Mouse (Mus musculus): ENCODE results near the gene Spindoc. TPM values are rescaled to one million over a fixed set of nuclear protein-coding genes. Genes with fewer than 3 reads are reported as not detected.
"Not testable (repeated sequence)": the region's sequence is repeated elsewhere in the genome, so short reads cannot be mapped to it uniquely, and the experiment has no call there.

The Spindoc gene
- total RNA-seq, 2 experiments from 2014 or later: 4.7 to 19.8 TPM

- ATAC-seq (replicated peaks; ENCODE audit: poor library complexity, severe bottlenecking): no peak
These were observed 21.9 kb upstream of the Spindoc start for GRCm38 (mm10) chr19:7404623-7405229.

- ATAC-seq (replicated peaks; ENCODE audit: poor library complexity, severe bottlenecking): no peak
These were observed 17.8 kb upstream of the Spindoc start for GRCm38 (mm10) chr19:7400635-7401034.

GRCm38 (mm10) chr19:7398898-7399297, 16.1 kb upstream of the Spindoc start:
- ATAC-seq (replicated peaks; ENCODE audit: poor library complexity, severe bottlenecking): peak; percentile 71

GRCm38 (mm10) chr19:7396867-7397826, 14.4 kb upstream of the Spindoc start:
- ATAC-seq (replicated peaks; ENCODE audit: poor library complexity, severe bottlenecking): not testable (repeated sequence)

- no peak for ATAC-seq (replicated peaks; ENCODE audit: poor library complexity, severe bottlenecking)
These were observed 5.7 kb upstream of the Spindoc start for GRCm38 (mm10) chr19:7388488-7388887.

GRCm38 (mm10) chr19:7386042-7386441, 3.2 kb upstream of the Spindoc start:
- ATAC-seq (replicated peaks; ENCODE audit: poor library complexity, severe bottlenecking): peak; percentile 60

- peak; percentile 24 for ATAC-seq (replicated peaks; ENCODE audit: poor library complexity, severe bottlenecking)
These were observed 419 bp downstream of the Spindoc start for GRCm38 (mm10) chr19:7382248-7382902.

GRCm38 (mm10) chr19:7381906-7382247, 917 bp downstream of the Spindoc start:
- ATAC-seq (replicated peaks; ENCODE audit: poor library complexity, severe bottlenecking): no peak

GRCm38 (mm10) chr19:7377639-7378038, 5.2 kb downstream of the Spindoc start:
- no peak for ATAC-seq (replicated peaks; ENCODE audit: poor library complexity, severe bottlenecking)

GRCm38 (mm10) chr19:7374491-7374890, 8.3 kb downstream of the Spindoc start:
- no peak for ATAC-seq (replicated peaks; ENCODE audit: poor library complexity, severe bottlenecking)

GRCm38 (mm10) chr19:7369469-7369868, 13.3 kb downstream of the Spindoc start:
- ATAC-seq (replicated peaks; ENCODE audit: poor library complexity, severe bottlenecking): not testable (repeated sequence)

GRCm38 (mm10) chr19:7353636-7354035, 29.2 kb downstream of the Spindoc start:
- ATAC-seq (replicated peaks; ENCODE audit: poor library complexity, severe bottlenecking): no peak

- ATAC-seq (replicated peaks; ENCODE audit: poor library complexity, severe bottlenecking): no peak
These were observed 29.8 kb downstream of the Spindoc start for GRCm38 (mm10) chr19:7352809-7353495.

- no peak for ATAC-seq (replicated peaks; ENCODE audit: poor library complexity, severe bottlenecking)
These were observed 32.8 kb downstream of the Spindoc start for GRCm38 (mm10) chr19:7349993-7350392.

GRCm38 (mm10) chr19:7345235-7345755, 37.5 kb downstream of the Spindoc start:
- no peak for ATAC-seq (replicated peaks; ENCODE audit: poor library complexity, severe bottlenecking)

GRCm38 (mm10) chr19:7342646-7343045, 40.1 kb downstream of the Spindoc start:
- ATAC-seq (replicated peaks; ENCODE audit: poor library complexity, severe bottlenecking): no peak

- peak; percentile 85 for ATAC-seq (replicated peaks; ENCODE audit: poor library complexity, severe bottlenecking)
These were observed 41.0 kb downstream of the Spindoc start, which contains the start of gene Mark2 for GRCm38 (mm10) chr19:7341512-7342397. Gene Mark2, minus strand, starts transcription at chr19:7341860.

- ATAC-seq (replicated peaks; ENCODE audit: poor library complexity, severe bottlenecking): no peak; the same call in 1 of the 2 replicates
These were observed 41.9 kb downstream of the Spindoc start for GRCm38 (mm10) chr19:7340780-7341475.

- ATAC-seq (replicated peaks; ENCODE audit: poor library complexity, severe bottlenecking): no peak
These were observed 42.4 kb downstream of the Spindoc start for GRCm38 (mm10) chr19:7340371-7340779.
